Mouse (Mus musculus): Measurements from ENCODE around the gene Bicd2. TPM values are rescaled to one million over a fixed set of nuclear protein-coding genes. Genes with fewer than 3 reads are reported as not detected.

The Bicd2 gene
- polyA plus RNA-seq, 1 experiment from 2014 or later = 32.5 TPM

GRCm38 (mm10) chr13:49421606-49421917, 80.2 kb downstream of the Bicd2 start:
- peak overlapping the region; percentile 92 for H3K4me2 ChIP-seq (replicated peaks; ENCODE audit: low read depth, low read length)
- peak overlapping the region; percentile 73 for H3K9ac ChIP-seq (replicated peaks; ENCODE audit: low read depth)
- H3K4me3 ChIP-seq (ENCODE audit: low read depth, low read length) = peak overlapping the region; percentile 79
- under 1% methylated on average over 15 of the region's 15 CpGs for WGBS
- no peak for TF ChIP-seq EP300 (IDR thresholded peaks at IDR 0.05)
- no peak for TF ChIP-seq CTCF (IDR thresholded peaks at IDR 0.05)
- no peaks in the 10 kb centered on the region for H3K27me3 ChIP-seq (replicated peaks; ENCODE audit: insufficient read depth, low read length)
- no peaks in the 10 kb centered on the region for H3K36me3 ChIP-seq (ENCODE audit: insufficient read depth, low read length)
- H3K9me3 ChIP-seq (ENCODE audit: low read length) = no peaks in the 10 kb centered on the region
- DNase-seq (ENCODE audit: low spot score) (peak; percentile 36), ATAC-seq (no peak)
- no peak overlapping the region for H3K27ac ChIP-seq (ENCODE audit: low read length)
- H3K4me1 ChIP-seq (ENCODE audit: insufficient read depth, low read depth, low read length) = peaks cover 6% of the 10 kb centered on the region; the same call in 1 of the 2 replicates

GRCm38 (mm10) chr13:49421959-49422358, 80.6 kb downstream of the Bicd2 start:
- H3K36me3 ChIP-seq (ENCODE audit: insufficient read depth, low read length) = no peaks in the 10 kb centered on the region
- DNase-seq (ENCODE audit: low spot score) = no peak
- peak overlapping the region; percentile 79 for H3K4me3 ChIP-seq (ENCODE audit: low read depth, low read length)
- H3K4me1 ChIP-seq (ENCODE audit: insufficient read depth, low read depth, low read length) = peaks cover 6% of the 10 kb centered on the region; the same call in 1 of the 2 replicates
- ATAC-seq = no peak
- no peaks in the 10 kb centered on the region for H3K27me3 ChIP-seq (replicated peaks; ENCODE audit: insufficient read depth, low read length)
- no peak overlapping the region for H3K27ac ChIP-seq (ENCODE audit: low read length)
- H3K4me2 ChIP-seq (replicated peaks; ENCODE audit: low read depth, low read length) = peak overlapping the region; percentile 92
- no peaks in the 10 kb centered on the region for H3K9me3 ChIP-seq (ENCODE audit: low read length)
- TF ChIP-seq EP300 (IDR thresholded peaks at IDR 0.05) (no peak), CTCF (IDR thresholded peaks at IDR 0.05) (no peak)
- WGBS = 17% methylated on average over 4 of the region's 4 CpGs
- H3K9ac ChIP-seq (replicated peaks; ENCODE audit: low read depth) = peak overlapping the region; percentile 73

DNA sequence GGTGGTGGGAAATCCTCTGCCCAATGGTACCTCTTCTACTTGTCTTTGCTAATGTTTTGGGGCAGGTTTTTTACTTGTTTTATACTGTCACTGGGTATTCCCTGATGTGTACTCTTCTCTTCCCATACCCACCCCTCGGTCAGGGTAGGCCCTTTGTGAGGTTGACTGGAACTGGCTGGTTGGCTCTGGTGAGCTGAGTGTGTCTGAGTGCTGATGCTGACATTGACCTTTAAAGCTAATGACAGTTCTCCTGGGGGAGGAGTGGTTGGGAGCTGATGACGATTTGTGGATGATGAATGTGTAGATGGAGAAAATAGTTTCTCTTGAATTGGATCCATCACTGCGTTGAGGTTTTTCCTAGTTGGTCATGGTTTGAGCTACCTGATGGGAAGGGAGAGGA, 85.4 kb downstream of the Bicd2 start:
- ATAC-seq (no peak), DNase-seq (ENCODE audit: low spot score) (no peak)
- Histone ChIP-seq H3K9me3 (ENCODE audit: low read length) (no peaks in the 10 kb centered on the region), H3K4me3 (ENCODE audit: low read depth, low read length) (no peak overlapping the region), H3K27me3 (replicated peaks; ENCODE audit: insufficient read depth, low read length) (no peaks in the 10 kb centered on the region), H3K4me2 (replicated peaks; ENCODE audit: low read depth, low read length) (no peak overlapping the region), H3K27ac (ENCODE audit: low read length) (no peak overlapping the region), H3K4me1 (ENCODE audit: insufficient read depth, low read depth, low read length) (peaks cover 6% of the 10 kb centered on the region; the same call in 1 of the 2 replicates), H3K36me3 (ENCODE audit: insufficient read depth, low read length) (no peaks in the 10 kb centered on the region), H3K9ac (replicated peaks; ENCODE audit: low read depth) (no peak overlapping the region)
- TF ChIP-seq CTCF (IDR thresholded peaks at IDR 0.05) = no peak
- no peak for TF ChIP-seq EP300 (IDR thresholded peaks at IDR 0.05)
- WGBS = 81% methylated on average over 3 of the region's 3 CpGs

- TF ChIP-seq EP300 (IDR thresholded peaks at IDR 0.05) = no peak
- TF ChIP-seq CTCF (IDR thresholded peaks at IDR 0.05) = no peak
- H3K27ac ChIP-seq (ENCODE audit: low read length) = no peak overlapping the region
Measured at GRCm38 (mm10) chr13:49428042-49428675, 86.8 kb downstream of the Bicd2 start.

GRCm38 (mm10) chr13:49430529-49430928, 89.1 kb downstream of the Bicd2 start:
- Histone ChIP-seq H3K4me2 (replicated peaks; ENCODE audit: low read depth, low read length) (no peak overlapping the region), H3K4me1 (ENCODE audit: insufficient read depth, low read depth, low read length) (no peaks in the 10 kb centered on the region), H3K9ac (replicated peaks; ENCODE audit: low read depth) (no peak overlapping the region), H3K9me3 (ENCODE audit: low read length) (no peaks in the 10 kb centered on the region), H3K4me3 (ENCODE audit: low read depth, low read length) (no peak overlapping the region), H3K27me3 (replicated peaks; ENCODE audit: insufficient read depth, low read length) (no peaks in the 10 kb centered on the region), H3K36me3 (ENCODE audit: insufficient read depth, low read length) (0 out of 2 replicates have a peak, but pooled peaks cover 5% of the 10 kb centered on the region), H3K27ac (ENCODE audit: low read length) (peak overlapping the region; percentile 22; the same call in 1 of the 2 replicates)
- DNase-seq (ENCODE audit: low spot score) = peak; percentile 31
- no peak for TF ChIP-seq EP300 (IDR thresholded peaks at IDR 0.05)
- no peak for TF ChIP-seq CTCF (IDR thresholded peaks at IDR 0.05)
- ATAC-seq = peak; percentile 51
- WGBS = 32% methylated on average over 4 of the region's 4 CpGs

More at GRCm38 (mm10) chr13:49428042-49428675, 86.8 kb downstream of the Bicd2 start:
- Histone ChIP-seq H3K4me3 (ENCODE audit: low read depth, low read length) (no peak overlapping the region), H3K27me3 (replicated peaks; ENCODE audit: insufficient read depth, low read length) (no peaks in the 10 kb centered on the region), H3K4me2 (replicated peaks; ENCODE audit: low read depth, low read length) (no peak overlapping the region), H3K4me1 (ENCODE audit: insufficient read depth, low read depth, low read length) (no peaks in the 10 kb centered on the region), H3K36me3 (ENCODE audit: insufficient read depth, low read length) (0 out of 2 replicates have a peak, but pooled peaks cover 1% of the 10 kb centered on the region), H3K9ac (replicated peaks; ENCODE audit: low read depth) (no peak overlapping the region), H3K9me3 (ENCODE audit: low read length) (no peaks in the 10 kb centered on the region)
- ATAC-seq = peak; percentile 48
- peak; percentile 25 for DNase-seq (ENCODE audit: low spot score)
- 71% methylated on average over 1 of the region's 1 CpGs for WGBS

DNA sequence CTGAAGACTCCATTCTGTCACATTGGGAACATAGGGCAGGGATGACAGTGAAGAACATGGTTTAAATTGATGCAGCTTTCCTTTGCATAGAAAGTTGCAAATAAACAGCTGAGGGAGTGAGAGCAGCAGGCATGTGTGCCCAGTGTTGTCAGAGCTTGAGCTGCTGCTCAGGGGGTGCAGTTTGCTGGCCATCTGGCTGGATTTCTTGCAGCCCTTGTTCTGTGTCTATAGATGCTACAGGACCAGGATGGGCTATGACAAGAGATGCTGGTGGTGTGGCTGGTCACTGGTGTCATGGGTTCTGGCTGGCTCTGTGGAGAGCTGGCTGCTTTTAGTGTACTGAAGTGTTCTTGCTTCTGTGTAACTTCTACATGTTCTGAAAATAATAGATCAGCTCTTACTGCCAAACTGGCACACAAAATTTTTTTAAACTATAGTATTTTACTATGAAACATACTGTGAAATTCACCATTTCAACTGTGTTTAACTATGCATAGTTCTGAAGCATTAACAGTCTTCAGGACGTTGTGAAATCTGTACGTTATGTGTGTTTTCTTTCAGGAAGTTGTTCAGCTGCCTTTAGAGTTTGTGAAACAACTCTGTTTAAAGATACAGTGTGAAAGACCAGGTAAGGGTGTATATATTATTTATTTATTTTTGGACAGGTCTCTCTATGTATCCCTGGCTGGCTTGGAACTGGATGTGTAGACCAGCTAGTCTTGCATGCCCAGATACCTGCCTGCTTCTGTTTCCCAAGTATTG, 92.1 kb downstream of the Bicd2 start:
- DNase-seq (ENCODE audit: low spot score) = peak; percentile 59
- TF ChIP-seq CTCF (IDR thresholded peaks at IDR 0.05) (no peak), EP300 (IDR thresholded peaks at IDR 0.05) (no peak)
- Histone ChIP-seq H3K4me3 (ENCODE audit: low read depth, low read length) (no peak overlapping the region), H3K4me1 (ENCODE audit: insufficient read depth, low read depth, low read length) (no peaks in the 10 kb centered on the region), H3K36me3 (ENCODE audit: insufficient read depth, low read length) (0 out of 2 replicates have a peak, but pooled peaks cover 14% of the 10 kb centered on the region), H3K9ac (replicated peaks; ENCODE audit: low read depth) (no peak overlapping the region), H3K4me2 (replicated peaks; ENCODE audit: low read depth, low read length) (no peak overlapping the region), H3K27me3 (replicated peaks; ENCODE audit: insufficient read depth, low read length) (no peaks in the 10 kb centered on the region), H3K27ac (ENCODE audit: low read length) (no peak overlapping the region), H3K9me3 (ENCODE audit: low read length) (no peaks in the 10 kb centered on the region)
- peak; percentile 53; the same call in 1 of the 2 replicates for ATAC-seq
- 67% methylated on average over 2 of the region's 2 CpGs for WGBS

Measured in lung, postnatal 0 days (tissue).